Mouse (Mus musculus) heart, embryonic 11.5 days (tissue): ENCODE measurements around the gene Bach1. TPM values are rescaled to one million over a fixed set of nuclear protein-coding genes. Genes with fewer than 3 reads are reported as not detected.

Experiments
- ATAC-seq: fragments of 200-750 bp; cut with Nextera tagmentation; replicated peaks from 2 replicates; pipeline ENCODE4 v1.8.0; 2017; ENCODE audit warnings: moderate library complexity; ENCODE audit not compliant: insufficient number of reproducible peaks, low FRiP score, low TSS enrichment
- H3K27ac ChIP-seq: fragments of 300-500 bp; sonication (generic); 2 replicates; pipeline ENCODE4 v1.5.1; 2014; ENCODE audit warnings: mild to moderate bottlenecking, low read depth, low read length
- H3K27me3 ChIP-seq: fragments of 300-500 bp; sonication (generic); 2 replicates; pipeline ENCODE4 v1.6.1; 2014; ENCODE audit warnings: mild to moderate bottlenecking, low read length, mixed read lengths; ENCODE audit not compliant: control insufficient read depth, insufficient read depth
- H3K36me3 ChIP-seq: fragments of 300-500 bp; sonication (generic); 2 replicates; pipeline ENCODE4 v1.6.1; 2014; ENCODE audit warnings: mild to moderate bottlenecking, low read length, moderate library complexity, mixed read lengths; ENCODE audit not compliant: control insufficient read depth, insufficient read depth
- H3K4me1 ChIP-seq: fragments of 300-500 bp; sonication (generic); 2 replicates; pipeline ENCODE4 v1.6.1; 2014; ENCODE audit warnings: low read length; ENCODE audit not compliant: control insufficient read depth, insufficient read depth
- H3K4me2 ChIP-seq: fragments of 300-500 bp; sonication (generic); 2 replicates; pipeline ENCODE4 v1.6.1; 2014; ENCODE audit warnings: mild to moderate bottlenecking, moderate library complexity
- H3K4me3 ChIP-seq: fragments of 300-500 bp; sonication (generic); 2 replicates; pipeline ENCODE4 v1.5.1; 2014; ENCODE audit warnings: low read depth, low read length
- H3K9ac ChIP-seq: fragments of 300-500 bp; sonication (generic); 2 replicates; pipeline ENCODE4 v1.6.1; 2014; ENCODE audit warnings: mild to moderate bottlenecking, low read depth, low read length, moderate library complexity
- H3K9me3 ChIP-seq: fragments of 300-500 bp; sonication (generic); replicated peaks from 2 replicates; pipeline ENCODE4 v1.6.1; 2016; ENCODE audit warnings: low read length; ENCODE audit not compliant: control insufficient read depth
- WGBS: fragments of 180-500 bp; shearing (Covaris S2); extraction: QIAGEN DNeasy Blood & Tissue Kit; methylation state at CpG from one replicate; pipeline ENCODE4 v1.1.7; 2014; ENCODE audit not compliant: insufficient replicate concordance; 5-methylcytosine and 5-hydroxymethylcytosine counted together
- polyA plus RNA-seq: library from polyadenylated mRNA; unstranded; fragments of >200 nt; fragmentation: Nextera tagmentation; extraction: Ambion mirVana; gene quantifications from 2 replicates; pipeline ENCODE4 v1.2.1, GENCODE M21; 2014

The Bach1 gene
- polyA plus RNA-seq, 1 experiment from 2014 or later, result 13.1 TPM

- WGBS, result 83% methylated on average over 2 of the region's 2 CpGs
- Histone ChIP-seq H3K4me3 (no peak overlapping the region), H3K27me3 (no peaks in the 10 kb centered on the region), H3K4me2 (no peak overlapping the region), H3K4me1 (no peaks in the 10 kb centered on the region), H3K9me3 (no peaks in the 10 kb centered on the region), H3K36me3 (no peaks in the 10 kb centered on the region), H3K27ac (no peak overlapping the region), H3K9ac (no peak overlapping the region)
- ATAC-seq, result no peak
These were observed 45.6 kb downstream of the Bach1 start for GRCm38 (mm10) chr16:87744338-87744737.

GRCm38 (mm10) chr16:87745192-87745945 lies 46.6 kb downstream of the Bach1 start:
- H3K4me3 ChIP-seq, result no peak overlapping the region
- no peaks in the 10 kb centered on the region for H3K9me3 ChIP-seq
- H3K36me3 ChIP-seq, result no peaks in the 10 kb centered on the region
- no peak for ATAC-seq
- H3K9ac ChIP-seq, result no peak overlapping the region
- WGBS, result 75% methylated on average over 8 of the region's 8 CpGs
- H3K4me1 ChIP-seq, result no peaks in the 10 kb centered on the region
- no peak overlapping the region for H3K27ac ChIP-seq
- H3K4me2 ChIP-seq, result no peak overlapping the region
- H3K27me3 ChIP-seq, result no peaks in the 10 kb centered on the region

DNA sequence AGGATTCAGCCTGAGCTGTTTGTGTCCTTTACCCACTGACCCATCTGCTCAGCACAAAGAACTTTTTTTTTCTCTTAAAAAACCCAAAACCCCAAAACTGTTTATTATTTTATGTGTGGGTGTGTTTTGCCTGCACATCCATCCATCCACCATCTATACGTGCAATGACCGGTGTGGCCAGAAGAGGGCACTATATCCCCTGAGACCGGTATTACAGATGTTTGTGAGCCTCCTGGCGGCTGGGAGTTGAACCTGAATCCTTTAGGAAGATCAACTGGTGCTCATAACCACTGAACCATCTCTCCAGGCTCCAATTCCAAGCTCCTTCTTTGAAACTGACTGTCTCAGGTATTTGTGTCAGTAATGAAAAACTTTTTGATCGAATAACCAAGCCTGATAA lies 48.0 kb downstream of the Bach1 start:
- H3K27me3 ChIP-seq, result no peaks in the 10 kb centered on the region
- H3K27ac ChIP-seq, result no peak overlapping the region
- no peaks in the 10 kb centered on the region for H3K36me3 ChIP-seq
- WGBS, result 18% methylated on average over 5 of the region's 5 CpGs
- no peak overlapping the region for H3K4me3 ChIP-seq
- H3K4me1 ChIP-seq, result no peaks in the 10 kb centered on the region
- ATAC-seq, result no peak
- no peaks in the 10 kb centered on the region for H3K9me3 ChIP-seq
- H3K9ac ChIP-seq, result no peak overlapping the region
- H3K4me2 ChIP-seq, result no peak overlapping the region

GRCm38 (mm10) chr16:87751243-87751642 lies 52.5 kb downstream of the Bach1 start:
- Histone ChIP-seq H3K27me3 (no peaks in the 10 kb centered on the region), H3K36me3 (no peaks in the 10 kb centered on the region), H3K4me1 (no peaks in the 10 kb centered on the region), H3K27ac (no peak overlapping the region), H3K9ac (no peak overlapping the region), H3K4me3 (no peak overlapping the region), H3K9me3 (no peaks in the 10 kb centered on the region), H3K4me2 (no peak overlapping the region)
- WGBS, result 85% methylated on average over 13 of the region's 13 CpGs
- ATAC-seq, result no peak

DNA sequence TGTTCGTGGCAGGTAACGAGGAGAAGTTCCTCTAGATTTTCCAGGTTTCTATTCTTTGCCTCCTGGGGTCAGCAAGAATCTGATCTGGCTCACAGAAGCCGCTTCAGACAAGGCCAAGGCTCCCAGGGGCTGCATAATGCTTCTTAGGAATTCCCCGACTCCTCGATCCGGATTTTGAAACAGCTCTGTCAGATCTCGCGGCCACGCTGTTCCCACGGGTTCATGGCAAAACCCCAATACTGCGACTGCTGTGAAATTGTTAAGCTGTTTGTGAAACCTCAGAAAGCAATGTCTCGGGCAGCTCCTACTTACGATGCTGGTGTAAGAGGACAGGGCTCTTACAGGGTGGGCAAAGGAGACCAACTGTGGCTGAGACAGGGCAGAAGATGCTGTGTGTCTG lies 53.7 kb downstream of the Bach1 start:
- no peak overlapping the region for H3K27ac ChIP-seq
- H3K4me3 ChIP-seq, result no peak overlapping the region
- 69% methylated on average over 13 of the region's 13 CpGs for WGBS
- H3K36me3 ChIP-seq, result no peaks in the 10 kb centered on the region
- H3K9ac ChIP-seq, result no peak overlapping the region
- no peaks in the 10 kb centered on the region for H3K4me1 ChIP-seq
- ATAC-seq, result no peak
- H3K27me3 ChIP-seq, result no peaks in the 10 kb centered on the region
- H3K4me2 ChIP-seq, result no peak overlapping the region
- no peaks in the 10 kb centered on the region for H3K9me3 ChIP-seq

DNA sequence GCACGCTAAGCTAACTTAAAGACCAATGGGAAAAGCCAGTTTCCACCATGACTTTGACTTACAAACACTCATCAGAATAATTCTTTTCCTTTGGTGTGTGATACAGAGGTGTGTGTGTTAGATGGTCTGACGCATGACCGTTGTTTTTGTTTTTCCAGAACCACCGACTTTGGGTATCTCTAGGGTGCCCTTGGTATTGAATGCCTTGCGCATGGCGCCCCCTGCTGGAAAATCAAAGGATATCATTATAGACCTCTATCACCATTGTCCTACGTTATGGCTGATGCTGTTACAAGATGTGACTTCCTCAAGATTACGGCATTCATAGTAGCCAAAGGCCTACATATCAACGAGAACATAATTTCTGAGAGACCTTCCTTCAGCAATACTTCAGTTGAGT lies 56.1 kb downstream of the Bach1 start:
- Histone ChIP-seq H3K9ac (no peak overlapping the region), H3K27me3 (no peaks in the 10 kb centered on the region), H3K4me3 (no peak overlapping the region), H3K4me2 (no peak overlapping the region), H3K4me1 (no peaks in the 10 kb centered on the region), H3K9me3 (no peaks in the 10 kb centered on the region), H3K27ac (no peak overlapping the region), H3K36me3 (no peaks in the 10 kb centered on the region)
- ATAC-seq, result no peak
- WGBS, result 53% methylated on average over 9 of the region's 9 CpGs

DNA sequence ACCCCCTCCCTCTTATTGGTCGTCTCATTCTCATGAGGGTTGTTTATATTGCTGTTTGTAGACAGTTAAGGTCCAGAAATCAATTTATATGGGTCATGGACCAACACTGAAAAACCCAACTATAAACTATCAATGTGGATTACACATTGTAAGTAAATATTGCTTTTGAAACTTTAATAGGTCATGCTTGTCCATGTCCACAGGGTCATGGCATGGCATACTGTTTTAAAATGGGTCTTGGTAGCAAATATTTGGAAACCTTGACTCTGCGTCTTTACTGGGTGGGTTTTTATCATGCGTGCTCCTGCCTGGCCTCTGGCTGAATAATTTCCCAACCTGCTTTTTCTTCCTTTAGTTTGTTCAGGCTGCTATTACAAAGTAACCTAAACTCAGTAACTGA lies 57.2 kb downstream of the Bach1 start:
- WGBS, result 82% methylated on average over 3 of the region's 3 CpGs
- no peaks in the 10 kb centered on the region for H3K9me3 ChIP-seq
- no peaks in the 10 kb centered on the region for H3K36me3 ChIP-seq
- no peak overlapping the region for H3K4me3 ChIP-seq
- no peaks in the 10 kb centered on the region for H3K27me3 ChIP-seq
- no peak overlapping the region for H3K4me2 ChIP-seq
- H3K27ac ChIP-seq, result no peak overlapping the region
- H3K9ac ChIP-seq, result no peak overlapping the region
- H3K4me1 ChIP-seq, result no peaks in the 10 kb centered on the region
- ATAC-seq, result no peak

GRCm38 (mm10) chr16:87758016-87758415 lies 59.3 kb downstream of the Bach1 start:
- H3K27ac ChIP-seq, result no peak overlapping the region
- H3K9ac ChIP-seq, result no peak overlapping the region
- no peaks in the 10 kb centered on the region for H3K4me1 ChIP-seq
- no peaks in the 10 kb centered on the region for H3K36me3 ChIP-seq
- H3K9me3 ChIP-seq, result no peaks in the 10 kb centered on the region
- WGBS, result 89% methylated on average over 11 of the region's 11 CpGs
- no peak overlapping the region for H3K4me3 ChIP-seq
- ATAC-seq, result no peak
- H3K4me2 ChIP-seq, result no peak overlapping the region
- no peaks in the 10 kb centered on the region for H3K27me3 ChIP-seq

DNA sequence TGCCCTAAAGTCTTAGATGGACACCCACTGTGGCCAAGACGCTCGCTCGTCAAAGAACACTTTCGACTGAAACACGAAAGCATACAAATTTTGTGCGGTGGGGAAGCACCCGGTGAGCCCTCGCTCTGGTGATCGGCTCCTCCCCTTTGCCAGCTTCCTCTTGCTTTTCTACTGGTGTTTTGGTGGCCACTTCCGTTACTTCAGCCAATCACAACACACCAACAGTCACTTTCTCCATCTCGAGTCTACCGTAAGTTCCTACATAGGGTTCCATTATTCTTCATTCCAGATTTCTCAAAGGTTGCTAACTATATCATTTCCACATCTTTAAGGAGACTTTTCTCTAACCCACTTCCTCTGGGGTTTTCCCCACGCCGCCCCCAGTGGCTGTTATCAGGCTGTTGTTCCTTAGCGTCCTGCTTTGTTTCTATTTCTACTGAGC lies 65.9 kb downstream of the Bach1 start:
- H3K4me1 ChIP-seq, result no peaks in the 10 kb centered on the region
- H3K4me3 ChIP-seq, result no peak overlapping the region
- no peaks in the 10 kb centered on the region for H3K36me3 ChIP-seq
- H3K27ac ChIP-seq, result no peak overlapping the region
- ATAC-seq, result no peak
- no peak overlapping the region for H3K9ac ChIP-seq
- 89% methylated on average over 15 of the region's 15 CpGs for WGBS
- H3K27me3 ChIP-seq, result no peaks in the 10 kb centered on the region
- no peak overlapping the region for H3K4me2 ChIP-seq
- H3K9me3 ChIP-seq, result no peaks in the 10 kb centered on the region
